8 mouse cellular contexts compared by ENCODE assay signal in the genomic region with DNA sequence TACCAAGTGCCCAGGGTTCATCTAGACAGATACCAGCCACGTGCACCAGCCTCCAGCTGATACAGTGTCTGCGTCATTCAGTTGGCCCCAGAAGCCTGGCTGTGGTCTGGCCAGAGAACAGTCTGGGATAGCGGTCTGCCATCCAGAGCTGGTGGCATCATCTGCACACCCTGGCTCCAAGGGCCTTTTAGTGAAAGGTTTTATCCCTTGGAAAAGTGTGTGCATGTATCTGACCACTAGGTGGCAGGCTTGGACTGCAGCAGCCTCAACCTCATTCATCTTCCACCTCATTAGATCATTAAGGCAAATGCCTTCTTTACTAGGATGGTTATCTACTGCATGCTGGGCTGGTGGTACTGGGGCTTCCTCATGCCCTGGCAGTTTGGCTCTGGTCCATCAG.
A peak's percentile ranks its signal among the peaks of the same experiment; 100 is the strongest.
DNase-seq lines count a peak whose midpoint lies in the region; ATAC-seq and TF ChIP-seq lines count a peak whose summit lies in the region.

No protein-coding gene starts in this region.

- TF ChIP-seq CTCF in cerebellum, adult 2 months (IDR thresholded peaks at IDR 0.05; ENCODE audit: borderline replicate concordance, insufficient read depth, low read depth, low read length), result peak; percentile 98
- TF ChIP-seq CTCF in left cerebral cortex, adult 2 months (IDR thresholded peaks at IDR 0.05), result no peak; the same call in none of the 2 replicates

- WGBS in cerebellum, adult 2 months, result 0% methylated on average over 3 of the region's 3 CpGs
- 7% methylated on average over 2 of the region's 3 CpGs for WGBS in hindbrain, embryonic 15.5 days

- 0 out of 2 replicates have a peak, but pooled peaks cover 3% of the 10 kb centered on the region for H3K4me1 ChIP-seq in cerebellum, adult 2 months (ENCODE audit: control insufficient read depth, insufficient read depth, low read length)
- H3K4me1 ChIP-seq in hindbrain, embryonic 15.5 days (replicated peaks), result no peaks in the 10 kb centered on the region

- no peaks in the 10 kb centered on the region for H3K9me3 ChIP-seq in hindbrain, embryonic 15.5 days

- ATAC-seq in CD4-positive, CD25-positive, alpha-beta regulatory T cell, adult 4 months, result no peak
- peak; percentile 68 for ATAC-seq in hindbrain, embryonic 15.5 days (ENCODE audit: low FRiP score, low read depth)
- ATAC-seq in megakaryocyte-erythroid progenitor cell, adult 5-6 weeks (replicated peaks; ENCODE audit: low FRiP score, low TSS enrichment, poor library complexity, severe bottlenecking), result peak; percentile 86

- H3K27ac ChIP-seq in cerebellum, adult 2 months (ENCODE audit: insufficient read depth, low read length), result no peak overlapping the region
- no peak overlapping the region for H3K27ac ChIP-seq in hindbrain, embryonic 15.5 days (replicated peaks)
- no peak overlapping the region for H3K27ac ChIP-seq in left cerebral cortex, adult 2 months

- no peaks in the 10 kb centered on the region for H3K36me3 ChIP-seq in hindbrain, embryonic 15.5 days

- H3K27me3 ChIP-seq in cerebellum, adult 2 months (ENCODE audit: control insufficient read depth, insufficient read depth, low read length), result no peaks in the 10 kb centered on the region; the same call in 1 of the 2 replicates
- no peaks in the 10 kb centered on the region for H3K27me3 ChIP-seq in hindbrain, embryonic 15.5 days

- H3K9ac ChIP-seq in hindbrain, embryonic 15.5 days, result no peak overlapping the region

- TF ChIP-seq POLR2A in cerebellum, adult 2 months (IDR thresholded peaks at IDR 0.05; ENCODE audit: borderline replicate concordance, insufficient read depth, low read length), result no peak

- H3K4me3 ChIP-seq in cerebellum, adult 2 months (replicated peaks; ENCODE audit: insufficient read depth, low read depth, low read length), result no peak overlapping the region
- H3K4me3 ChIP-seq in hindbrain, embryonic 15.5 days, result no peak overlapping the region
- H3K4me3 ChIP-seq in left cerebral cortex, adult 2 months, result no peak overlapping the region

- peak; percentile 61 for DNase-seq in CD4-positive, CD25-positive, alpha-beta regulatory T cell, adult 2 months (ENCODE audit: low read depth, low spot score)
- DNase-seq in cerebellum, adult 2 months, result peak; percentile 59 to 66
- DNase-seq in forelimb bud, embryonic 11.5 days (ENCODE audit: low read depth, low spot score), result peak; percentile 72
- peak; percentile 77 to 81 for DNase-seq in left cerebral cortex, adult 2 months (ENCODE audit: extremely low spot score in 1 of 2, low spot score in 2 of 2)
- peak; percentile 68 for DNase-seq in right cerebral cortex, postnatal 14 days

- H3K4me2 ChIP-seq in hindbrain, embryonic 15.5 days, result no peak overlapping the region

- intact Hi-C loops in left cerebral cortex, adult 2 months (cut with DNase I), result loop anchor here (1.0 to 5.0 kb wide), 4 partner anchors 367 to 1631 kb away; no protein-coding TSS in a partner anchor
